ENCODE assay signal across 12 mouse cellular contexts in the genomic region with DNA sequence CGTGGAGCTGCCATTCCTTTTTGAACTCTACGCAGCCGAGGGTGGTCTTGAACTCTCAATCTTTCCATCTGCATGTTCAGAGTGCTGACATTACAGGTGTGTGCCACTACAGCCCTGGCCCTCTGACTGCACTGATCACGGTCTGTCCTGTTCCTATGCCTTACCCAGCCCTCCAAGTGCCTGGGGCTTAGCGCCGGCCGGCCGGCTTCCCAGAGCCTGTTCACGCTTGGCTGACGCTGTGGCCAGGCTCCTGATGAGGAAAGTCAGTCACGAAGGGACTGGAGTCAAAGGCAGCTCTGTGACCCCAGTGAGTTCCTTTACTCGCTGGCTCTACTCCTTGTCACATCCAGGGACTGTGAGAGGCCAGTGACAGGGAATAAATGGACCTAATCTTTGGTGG. TPM values are rescaled to one million over a fixed set of nuclear protein-coding genes. Genes with fewer than 3 reads are reported as not detected.
DNase-seq lines count a peak whose midpoint lies in the region; TF ChIP-seq lines count a peak whose summit lies in the region.
"Had no signal": no experiment of that assay in that cellular context is flagged by ENCODE, and none has a peak within 500 bp of the region (broad histone marks: within the 10 kb centered on the region; RNA-seq: fewer than 3 reads in every experiment).

No protein-coding gene starts in this region.

- H3K27ac ChIP-seq in gastrocnemius, adult 2 months: peak overlapping the region; percentile 88
- H3K27ac ChIP-seq: forebrain, embryonic 10.5 days; midbrain, embryonic 12.5 days had no signal

- no peak for TF ChIP-seq CTCF in gastrocnemius, adult 2 months (IDR thresholded peaks at IDR 0.05)

- DNase-seq in gastrocnemius, adult 2 months: no peak
- no peak for DNase-seq in gastrocnemius, postnatal 36 days
- DNase-seq in Muller cell, postnatal 12 days (ENCODE audit: inconsistent ontology term): peak; percentile 51
- peak; percentile 77 for DNase-seq in kidney, adult 18-20 months
- DNase-seq in kidney, postnatal 36 days: peak; percentile 82 to 85
- DNase-seq in urinary bladder, postnatal 25 days (ENCODE audit: low spot score): no peak
- DNase-seq in lung, postnatal 25 days (ENCODE audit: low spot score): no peak
- no peak for DNase-seq in gastrocnemius, postnatal 25 days
- DNase-seq: cerebellum, adult 11-12 months; spleen, adult 18-20 months had no signal

- intact Hi-C loops in gastrocnemius, adult 2 months (cut with DNase I): loop anchor here (10.0 kb wide), 1 partner anchor 352 kb away; no protein-coding TSS in a partner anchor
- intact Hi-C loops in gastrocnemius, postnatal 36 days (cut with DNase I): loop anchor here (5.0 kb wide), 1 partner anchor 350 kb away; no protein-coding TSS in a partner anchor

- no peak overlapping the region for H3K4me3 ChIP-seq in gastrocnemius, adult 2 months
- H3K4me3 ChIP-seq: forebrain, embryonic 10.5 days; midbrain, embryonic 12.5 days had no signal

RNA-seq across cellular contexts. Expression of a gene that starts 29.7 kb away (rescaled TPM):
- total RNA-seq in gastrocnemius, adult 2 months (2021): 10 to 100 TPM in 1 of 2 experiments, 1 to 10 TPM in 1; 8.9 to 15.9 TPM
- total RNA-seq in gastrocnemius, postnatal 36 days (2021): 1 to 10 TPM; 6.8 to 8.2 TPM
- total RNA-seq in gastrocnemius, postnatal 25 days (2021): 1 to 10 TPM; 7.1 to 8.4 TPM

RNA-seq across cellular contexts. Expression of a gene that starts 46.6 kb away (rescaled TPM):
- total RNA-seq in gastrocnemius, adult 2 months (2021): 10 to 100 TPM; 23.7 to 29.7 TPM
- 10 to 100 TPM; 19.0 to 21.7 TPM for total RNA-seq in gastrocnemius, postnatal 36 days (2021)
- 10 to 100 TPM; 19.9 to 22.1 TPM for total RNA-seq in gastrocnemius, postnatal 25 days (2021)

Comparison
In these comparisons a context has a peak if more than half of its experiments do, and no peak if none do; other contexts are left out.
1. DNase-seq: peak in Muller cell, postnatal 12 days (single experiment), kidney, adult 18-20 months (single experiment) and kidney, postnatal 36 days (2 of 2); none in gastrocnemius, adult 2 months (single experiment), gastrocnemius, postnatal 36 days (0 of 2), urinary bladder, postnatal 25 days (single experiment), lung, postnatal 25 days (single experiment) and gastrocnemius, postnatal 25 days (single experiment).